Mouse (Mus musculus): Measurements from ENCODE around the gene Inhbb. TPM values are rescaled to one million over a fixed set of nuclear protein-coding genes. Genes with fewer than 3 reads are reported as not detected.
A peak's percentile ranks its signal among the peaks of the same experiment; 100 is the strongest.

Gene Inhbb
- polyA plus RNA-seq, 1 experiment from 2014 or later = 2.1 TPM

- H3K9me3 ChIP-seq (replicated peaks) = no peaks in the 10 kb centered on the region
- H3K4me2 ChIP-seq (replicated peaks) = no peak overlapping the region
- H3K9ac ChIP-seq = no peak overlapping the region
- peaks cover 35% of the 10 kb centered on the region for H3K4me1 ChIP-seq
- H3K36me3 ChIP-seq = no peaks in the 10 kb centered on the region
- 80% methylated on average over 8 of the region's 8 CpGs for WGBS
- no peak for ATAC-seq (ENCODE audit: low FRiP score)
- H3K27ac ChIP-seq = no peak overlapping the region
- H3K27me3 ChIP-seq = peaks cover 53% of the 10 kb centered on the region
- H3K4me3 ChIP-seq = no peak overlapping the region
Observed at GRCm38 (mm10) chr1:119416610-119417009, 5.4 kb downstream of the Inhbb start.

GRCm38 (mm10) chr1:119416177-119416576 lies 5.9 kb downstream of the Inhbb start:
- Histone ChIP-seq H3K4me3 (no peak overlapping the region), H3K9me3 (replicated peaks) (no peaks in the 10 kb centered on the region), H3K36me3 (no peaks in the 10 kb centered on the region), H3K27me3 (peaks cover 50% of the 10 kb centered on the region), H3K4me2 (replicated peaks) (no peak overlapping the region), H3K27ac (no peak overlapping the region), H3K4me1 (peaks cover 32% of the 10 kb centered on the region), H3K9ac (no peak overlapping the region)
- no peak for ATAC-seq (ENCODE audit: low FRiP score)
- WGBS = 75% methylated on average over 7 of the region's 7 CpGs

GRCm38 (mm10) chr1:119415151-119415550 lies 6.9 kb downstream of the Inhbb start:
- H3K9ac ChIP-seq = no peak overlapping the region
- H3K4me3 ChIP-seq = no peak overlapping the region
- WGBS = 88% methylated on average over 8 of the region's 8 CpGs
- no peaks in the 10 kb centered on the region for H3K9me3 ChIP-seq (replicated peaks)
- peaks cover 26% of the 10 kb centered on the region for H3K4me1 ChIP-seq
- no peak overlapping the region for H3K4me2 ChIP-seq (replicated peaks)
- H3K27me3 ChIP-seq = peaks cover 41% of the 10 kb centered on the region
- H3K36me3 ChIP-seq = no peaks in the 10 kb centered on the region
- H3K27ac ChIP-seq = no peak overlapping the region
- ATAC-seq (ENCODE audit: low FRiP score) = no peak

GRCm38 (mm10) chr1:119410661-119411060 lies 11.4 kb downstream of the Inhbb start:
- WGBS = 88% methylated on average over 5 of the region's 5 CpGs
- no peak for ATAC-seq (ENCODE audit: low FRiP score)

GRCm38 (mm10) chr1:119409599-119410168 lies 12.4 kb downstream of the Inhbb start:
- 60% methylated on average over 5 of the region's 5 CpGs for WGBS
- Histone ChIP-seq H3K4me3 (no peak overlapping the region), H3K4me2 (replicated peaks) (no peak overlapping the region), H3K36me3 (no peaks in the 10 kb centered on the region), H3K4me1 (peaks cover 11% of the 10 kb centered on the region), H3K9ac (no peak overlapping the region), H3K27ac (no peak overlapping the region), H3K9me3 (replicated peaks) (no peaks in the 10 kb centered on the region), H3K27me3 (no peaks in the 10 kb centered on the region; the same call in 1 of the 2 replicates)
- no peak for ATAC-seq (ENCODE audit: low FRiP score)

More at GRCm38 (mm10) chr1:119410661-119411060, 11.4 kb downstream of the Inhbb start:
- no peak overlapping the region for H3K4me3 ChIP-seq
- H3K27ac ChIP-seq = no peak overlapping the region
- no peak overlapping the region for H3K4me2 ChIP-seq (replicated peaks)
- H3K36me3 ChIP-seq = no peaks in the 10 kb centered on the region
- H3K9me3 ChIP-seq (replicated peaks) = no peaks in the 10 kb centered on the region
- H3K4me1 ChIP-seq = peaks cover 11% of the 10 kb centered on the region
- H3K9ac ChIP-seq = no peak overlapping the region
- H3K27me3 ChIP-seq = no peaks in the 10 kb centered on the region; the same call in 1 of the 2 replicates

- no peak overlapping the region for H3K4me2 ChIP-seq (replicated peaks)
- no peaks in the 10 kb centered on the region; the same call in 1 of the 2 replicates for H3K27me3 ChIP-seq
- H3K9ac ChIP-seq = no peak overlapping the region
- no peak for ATAC-seq (ENCODE audit: low FRiP score)
- H3K9me3 ChIP-seq (replicated peaks) = no peaks in the 10 kb centered on the region
- no peak overlapping the region for H3K27ac ChIP-seq
- H3K36me3 ChIP-seq = no peaks in the 10 kb centered on the region
- peaks cover 11% of the 10 kb centered on the region for H3K4me1 ChIP-seq
- H3K4me3 ChIP-seq = no peak overlapping the region
- WGBS = 69% methylated on average over 7 of the region's 7 CpGs
Observed at GRCm38 (mm10) chr1:119409106-119409505, 12.9 kb downstream of the Inhbb start.

- peak; percentile 69; the same call in 1 of the 2 replicates for ATAC-seq (ENCODE audit: low FRiP score)
- H3K36me3 ChIP-seq = no peaks in the 10 kb centered on the region
- H3K4me3 ChIP-seq = no peak overlapping the region
- no peak overlapping the region for H3K4me2 ChIP-seq (replicated peaks)
- no peak overlapping the region for H3K27ac ChIP-seq
- H3K27me3 ChIP-seq = no peaks in the 10 kb centered on the region
- H3K4me1 ChIP-seq = peaks cover 11% of the 10 kb centered on the region
- WGBS = 22% methylated on average over 6 of the region's 6 CpGs
- no peaks in the 10 kb centered on the region for H3K9me3 ChIP-seq (replicated peaks)
- H3K9ac ChIP-seq = no peak overlapping the region
Observed at GRCm38 (mm10) chr1:119407691-119408315, 14.2 kb downstream of the Inhbb start.

GRCm38 (mm10) chr1:119404798-119405197 lies 17.2 kb downstream of the Inhbb start:
- no peak for ATAC-seq (ENCODE audit: low FRiP score)
- H3K4me1 ChIP-seq = peaks cover 8% of the 10 kb centered on the region
- no peak overlapping the region for H3K27ac ChIP-seq
- no peaks in the 10 kb centered on the region for H3K9me3 ChIP-seq (replicated peaks)
- H3K36me3 ChIP-seq = no peaks in the 10 kb centered on the region
- no peaks in the 10 kb centered on the region for H3K27me3 ChIP-seq
- no peak overlapping the region for H3K9ac ChIP-seq
- no peak overlapping the region for H3K4me3 ChIP-seq
- 51% methylated on average over 3 of the region's 3 CpGs for WGBS
- H3K4me2 ChIP-seq (replicated peaks) = no peak overlapping the region

- 79% methylated on average over 4 of the region's 4 CpGs for WGBS
- no peak for ATAC-seq (ENCODE audit: low FRiP score)
Observed at GRCm38 (mm10) chr1:119404341-119404740, 17.7 kb downstream of the Inhbb start.

GRCm38 (mm10) chr1:119401249-119401648 lies 20.8 kb downstream of the Inhbb start:
- WGBS = 63% methylated on average over 4 of the region's 4 CpGs
- no peak overlapping the region for H3K4me2 ChIP-seq (replicated peaks)
- ATAC-seq (ENCODE audit: low FRiP score) = 0 out of 2 replicates have a peak, but pooled peaks have one; percentile 20
- H3K36me3 ChIP-seq = no peaks in the 10 kb centered on the region
- H3K4me1 ChIP-seq = no peaks in the 10 kb centered on the region
- H3K9me3 ChIP-seq (replicated peaks) = no peaks in the 10 kb centered on the region
- no peaks in the 10 kb centered on the region for H3K27me3 ChIP-seq
- H3K27ac ChIP-seq = no peak overlapping the region
- no peak overlapping the region for H3K9ac ChIP-seq
- no peak overlapping the region for H3K4me3 ChIP-seq

More at GRCm38 (mm10) chr1:119404341-119404740, 17.7 kb downstream of the Inhbb start:
- no peaks in the 10 kb centered on the region for H3K27me3 ChIP-seq
- no peak overlapping the region for H3K4me2 ChIP-seq (replicated peaks)
- no peaks in the 10 kb centered on the region for H3K36me3 ChIP-seq
- no peak overlapping the region for H3K9ac ChIP-seq
- H3K4me3 ChIP-seq = no peak overlapping the region
- H3K9me3 ChIP-seq (replicated peaks) = no peaks in the 10 kb centered on the region
- 0 out of 2 replicates have a peak, but pooled peaks cover 5% of the 10 kb centered on the region for H3K4me1 ChIP-seq
- H3K27ac ChIP-seq = no peak overlapping the region

- no peaks in the 10 kb centered on the region; the same call in 1 of the 2 replicates for H3K27me3 ChIP-seq
- H3K27ac ChIP-seq = no peak overlapping the region
- H3K9ac ChIP-seq = no peak overlapping the region
- no peaks in the 10 kb centered on the region for H3K9me3 ChIP-seq (replicated peaks)
- 83% methylated on average over 2 of the region's 2 CpGs for WGBS
- no peak overlapping the region for H3K4me2 ChIP-seq (replicated peaks)
- no peaks in the 10 kb centered on the region for H3K4me1 ChIP-seq
- ATAC-seq (ENCODE audit: low FRiP score) = no peak
- no peaks in the 10 kb centered on the region for H3K36me3 ChIP-seq
- H3K4me3 ChIP-seq = no peak overlapping the region
Observed at GRCm38 (mm10) chr1:119398640-119399039, 23.4 kb downstream of the Inhbb start.

- ATAC-seq (ENCODE audit: low FRiP score) = no peak
- 78% methylated on average over 7 of the region's 7 CpGs for WGBS
Observed at GRCm38 (mm10) chr1:119397839-119398238, 24.2 kb downstream of the Inhbb start.

GRCm38 (mm10) chr1:119391311-119391710 lies 30.7 kb downstream of the Inhbb start:
- Histone ChIP-seq H3K36me3 (no peaks in the 10 kb centered on the region), H3K4me3 (no peak overlapping the region), H3K27me3 (peaks cover 5% of the 10 kb centered on the region), H3K9ac (no peak overlapping the region), H3K27ac (no peak overlapping the region), H3K9me3 (replicated peaks) (no peaks in the 10 kb centered on the region), H3K4me2 (replicated peaks) (no peak overlapping the region), H3K4me1 (peaks cover 28% of the 10 kb centered on the region)
- ATAC-seq (ENCODE audit: low FRiP score) = no peak
- 70% methylated on average over 3 of the region's 3 CpGs for WGBS

More at GRCm38 (mm10) chr1:119397839-119398238, 24.2 kb downstream of the Inhbb start:
- H3K27me3 ChIP-seq = no peaks in the 10 kb centered on the region; the same call in 1 of the 2 replicates
- no peak overlapping the region for H3K9ac ChIP-seq
- H3K4me2 ChIP-seq (replicated peaks) = no peak overlapping the region
- no peaks in the 10 kb centered on the region for H3K4me1 ChIP-seq
- no peak overlapping the region for H3K4me3 ChIP-seq
- H3K27ac ChIP-seq = no peak overlapping the region
- H3K9me3 ChIP-seq (replicated peaks) = no peaks in the 10 kb centered on the region
- no peaks in the 10 kb centered on the region for H3K36me3 ChIP-seq

Data from hindbrain, embryonic 12.5 days (tissue).